Mouse (Mus musculus) ES-Bruce4 (cell line): ENCODE measurements around the gene Diras2.

Experiments
- CTCF ChIP-seq: IDR thresholded peaks from one replicate; pipeline ENCODE4 v1.8.1; 2011; ENCODE audit warnings: low read depth, low read length
- POLR2A ChIP-seq: IDR thresholded peaks from one replicate; pipeline ENCODE4 v1.8.1; 2011; ENCODE audit warnings: low read length; ENCODE audit not compliant: insufficient read depth

DNA sequence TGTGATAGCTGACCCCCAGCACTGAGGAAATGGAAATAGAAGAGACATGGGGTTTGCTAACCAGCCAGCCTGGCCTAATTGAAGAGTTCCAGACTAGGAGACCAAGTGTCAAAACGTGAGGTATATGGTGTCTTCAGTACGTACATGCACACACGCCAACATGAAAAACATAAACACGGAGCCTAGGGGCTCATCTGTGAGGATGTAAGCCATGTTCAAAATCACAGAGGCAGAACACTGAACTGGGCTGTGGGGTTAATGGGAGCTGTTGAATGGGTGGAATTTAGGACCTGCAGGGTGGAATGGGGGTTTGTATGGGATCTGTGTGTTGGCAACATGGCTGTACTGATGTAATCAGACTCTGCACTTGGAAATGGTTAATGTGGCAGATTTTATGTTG is 14.5 kb downstream of the Diras2 start:
- no peak for TF ChIP-seq POLR2A
- no peak for TF ChIP-seq CTCF
